ENCODE assay signal across 7 mouse cellular contexts in the genomic region with DNA sequence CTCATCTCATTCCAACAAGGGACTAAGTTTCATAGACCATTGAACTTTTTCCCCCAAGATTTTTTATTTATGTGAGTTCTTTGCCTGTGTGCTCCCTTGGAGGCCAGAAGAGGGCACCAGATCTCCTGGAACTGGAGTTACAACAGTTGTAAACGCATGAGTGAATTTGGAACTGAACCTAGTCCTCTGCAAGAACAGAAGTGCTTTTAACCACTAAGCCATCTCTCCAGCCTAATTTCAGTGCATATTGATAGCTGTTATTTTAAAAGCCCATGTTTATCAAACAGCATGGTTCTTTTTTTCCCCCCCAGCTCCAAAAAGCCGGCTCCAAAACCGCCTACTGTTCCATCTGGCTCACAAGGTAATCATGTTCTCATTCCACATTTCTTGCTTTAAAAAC. TPM values are rescaled to one million over a fixed set of nuclear protein-coding genes. Genes with fewer than 3 reads are reported as not detected.
DNase-seq lines count a peak whose midpoint lies in the region; ATAC-seq and TF ChIP-seq lines count a peak whose summit lies in the region.

No protein-coding gene starts in this region.

- DNase-seq in hindbrain, embryonic 14.5 days (ENCODE audit: low spot score), result peak; percentile 31
- DNase-seq in ES-E14 (ENCODE audit: low read depth, low spot score), result peak; percentile 36
- DNase-seq in c-Kit-negative CD71-positive TER-119-positive erythroid progenitor cells, embryonic 14.5 days (ENCODE audit: low read depth, low spot score), result peak; percentile 20
- peak; percentile 57 to 62 for DNase-seq in kidney, postnatal 36 days
- DNase-seq in naive thymus-derived CD4-positive, alpha-beta T cell, adult 2 months (ENCODE audit: low read depth), result peak; percentile 71
- DNase-seq in testis, postnatal 14 days (ENCODE audit: low spot score), result no peak

- peaks cover 70% of the 10 kb centered on the region for H3K36me3 ChIP-seq in hindbrain, embryonic 14.5 days (replicated peaks; ENCODE audit: control insufficient read depth, insufficient read depth)
- H3K36me3 ChIP-seq in hindbrain, embryonic 16.5 days (ENCODE audit: control insufficient read depth, insufficient read depth, low read length), result peaks cover 7% of the 10 kb centered on the region
- H3K36me3 ChIP-seq in ES-E14 (ENCODE audit: control insufficient read depth, insufficient read depth, low read length, poor library complexity, severe bottlenecking), result no peaks in the 10 kb centered on the region

- no peak overlapping the region for H3K4me3 ChIP-seq in hindbrain, embryonic 14.5 days (replicated peaks; ENCODE audit: low read length)
- no peak overlapping the region for H3K4me3 ChIP-seq in hindbrain, embryonic 16.5 days (ENCODE audit: low read length)
- H3K4me3 ChIP-seq in ES-E14 (ENCODE audit: insufficient read depth in 1 of 2, low read depth in 1 of 2, low read length in 2 of 2, poor library complexity in 1 of 2, severe bottlenecking in 1 of 2), result no peak overlapping the region

- no peak overlapping the region for H3K9ac ChIP-seq in hindbrain, embryonic 14.5 days
- H3K9ac ChIP-seq in hindbrain, embryonic 16.5 days (ENCODE audit: low read depth, low read length), result no peak overlapping the region
- H3K9ac ChIP-seq in ES-E14 (ENCODE audit: insufficient read depth, low read depth, low read length, poor library complexity, severe bottlenecking), result no peak overlapping the region

- in situ Hi-C loops in ES-E14 (cut with MboI; ENCODE audit: low sequenced_read_pairs in 2 of 2, unreplicated experiment in 2 of 2), result no loop called here

- no peak for ATAC-seq in hindbrain, embryonic 14.5 days (ENCODE audit: low FRiP score)
- no peak for ATAC-seq in hindbrain, embryonic 16.5 days

- H3K4me1 ChIP-seq in hindbrain, embryonic 14.5 days (replicated peaks; ENCODE audit: control insufficient read depth, insufficient read depth, low read length), result no peaks in the 10 kb centered on the region
- H3K4me1 ChIP-seq in hindbrain, embryonic 16.5 days (ENCODE audit: control insufficient read depth, insufficient read depth, low read depth, low read length), result no peaks in the 10 kb centered on the region
- H3K4me1 ChIP-seq in ES-E14 (ENCODE audit: control insufficient read depth in 2 of 2, insufficient read depth in 2 of 2, low read length in 2 of 2, poor library complexity in 1 of 2), result no peaks in the 10 kb centered on the region

- H3K27ac ChIP-seq in hindbrain, embryonic 14.5 days, result no peak overlapping the region
- H3K27ac ChIP-seq in hindbrain, embryonic 16.5 days (ENCODE audit: low read depth, low read length), result no peak overlapping the region
- H3K27ac ChIP-seq in ES-E14 (ENCODE audit: insufficient read depth, low read depth, low read length, poor library complexity, severe bottlenecking), result no peak overlapping the region

- no peak overlapping the region for H3K4me2 ChIP-seq in hindbrain, embryonic 14.5 days (replicated peaks)
- H3K4me2 ChIP-seq in hindbrain, embryonic 16.5 days (ENCODE audit: low read length), result no peak overlapping the region

- no peaks in the 10 kb centered on the region for H3K9me3 ChIP-seq in hindbrain, embryonic 14.5 days (ENCODE audit: control insufficient read depth, low read length)
- no peaks in the 10 kb centered on the region for H3K9me3 ChIP-seq in hindbrain, embryonic 16.5 days (ENCODE audit: control insufficient read depth, low read length)
- no peaks in the 10 kb centered on the region for H3K9me3 ChIP-seq in ES-E14 (ENCODE audit: control insufficient read depth, insufficient read depth, low read depth, low read length)

- 80% methylated on average over 3 of the region's 3 CpGs for WGBS in hindbrain, embryonic 14.5 days
- WGBS in hindbrain, embryonic 16.5 days, result 71% methylated on average over 3 of the region's 3 CpGs

- no peaks in the 10 kb centered on the region for H3K27me3 ChIP-seq in hindbrain, embryonic 14.5 days (ENCODE audit: control insufficient read depth, insufficient read depth, low read length)
- H3K27me3 ChIP-seq in hindbrain, embryonic 16.5 days (replicated peaks; ENCODE audit: control insufficient read depth, insufficient read depth, low read length), result no peaks in the 10 kb centered on the region

TF ChIP-seq in ES-E14, 5 proteins besides CTCF, POLR2A, EP300 and RAD21:
- TF ChIP-seq ZC3H11A (IDR thresholded peaks at IDR 0.05; ENCODE audit: borderline replicate concordance, low read depth, low read length), result 0 out of 2 replicates have a peak, but pooled peaks have one; percentile 4
- no peak for TF ChIP-seq MAFK (IDR thresholded peaks at IDR 0.05; ENCODE audit: insufficient read depth, low read depth, low read length)

RNA-seq across cellular contexts. Expression of a gene that starts 8.4 kb away (rescaled TPM):
- 4.1 and 5.9 TPM in 2 replicates for polyA plus RNA-seq in hindbrain, embryonic 14.5 days (2014; fragmentation: Nextera tagmentation; extraction: Ambion mirVana)
- 4.6 and 5.8 TPM in 2 replicates for polyA plus RNA-seq in hindbrain, embryonic 16.5 days (2015; fragmentation: Nextera tagmentation; extraction: Ambion mirVana)
- total RNA-seq in ES-E14 (2012; rRNA removed), result 3.5 and 4.2 TPM in 2 replicates

RNA-seq across cellular contexts. Expression of a gene that starts 35.3 kb away (rescaled TPM):
- 0.98 and 1.5 TPM in 2 replicates for polyA plus RNA-seq in hindbrain, embryonic 14.5 days (2014; fragmentation: Nextera tagmentation; extraction: Ambion mirVana)
- polyA plus RNA-seq in hindbrain, embryonic 16.5 days (2015; fragmentation: Nextera tagmentation; extraction: Ambion mirVana), result 1.4 and 1.6 TPM in 2 replicates
- total RNA-seq in ES-E14 (2012; rRNA removed), result 12.2 and 20.6 TPM in 2 replicates

RNA-seq across cellular contexts. Expression of a gene that starts 44.1 kb away (rescaled TPM):
- polyA plus RNA-seq in hindbrain, embryonic 14.5 days (2014; fragmentation: Nextera tagmentation; extraction: Ambion mirVana), result 16.3 and 21.3 TPM in 2 replicates
- 14.6 and 16.3 TPM in 2 replicates for polyA plus RNA-seq in hindbrain, embryonic 16.5 days (2015; fragmentation: Nextera tagmentation; extraction: Ambion mirVana)
- 18.5 and 21.7 TPM in 2 replicates for total RNA-seq in ES-E14 (2012; rRNA removed)
